Mouse (Mus musculus): ENCODE data around the gene Apobr.

Apobr gene

DNA sequence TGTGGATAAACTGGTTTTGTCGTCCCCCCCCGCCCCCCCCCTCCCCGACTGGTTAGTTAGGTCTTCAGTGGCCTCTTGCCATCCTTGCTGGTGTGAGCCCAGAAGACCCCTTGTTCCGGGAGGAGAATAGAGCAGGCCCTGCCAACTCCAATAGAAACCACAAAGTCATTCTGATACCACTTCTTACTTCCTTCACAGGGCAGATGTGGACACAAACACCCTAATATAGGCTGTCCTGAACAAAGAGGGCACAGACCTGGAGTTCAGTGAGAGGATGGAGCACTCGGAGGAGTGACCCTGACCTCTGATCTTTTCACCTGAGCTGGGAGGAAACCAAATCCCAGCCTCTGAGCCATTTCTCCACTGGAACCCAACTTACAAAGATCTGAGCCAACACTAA, 17.2 kb downstream of the Apobr start:
- DNase-seq: no peak

GRCm38 (mm10) chr7:126602650-126603049, 17.9 kb downstream of the Apobr start:
- DNase-seq: no peak

- no peak for DNase-seq
Measured at GRCm38 (mm10) chr7:126606611-126607010, 21.9 kb downstream of the Apobr start.

GRCm38 (mm10) chr7:126607064-126607463, 22.3 kb downstream of the Apobr start:
- DNase-seq: no peak

GRCm38 (mm10) chr7:126607796-126608195, 23.1 kb downstream of the Apobr start:
- no peak for DNase-seq

DNA sequence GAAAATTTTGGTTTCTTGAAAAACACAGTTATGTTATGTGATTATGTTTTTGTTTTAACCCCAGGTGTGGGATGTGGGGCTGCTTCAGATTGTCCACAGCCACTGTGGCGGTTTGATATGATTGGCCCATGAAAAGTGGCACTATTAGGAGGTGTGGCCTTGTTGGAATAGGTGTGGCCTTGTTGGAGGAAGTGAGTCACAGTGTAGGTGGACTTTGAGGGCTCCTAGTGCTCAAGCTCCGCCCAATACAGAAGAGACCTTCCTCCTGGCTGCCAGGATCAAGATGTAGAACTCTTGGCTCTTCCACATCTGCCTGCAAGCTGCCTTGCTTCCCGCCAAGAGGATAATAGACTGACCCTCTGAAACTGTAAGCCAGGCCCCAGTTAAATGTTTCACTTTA, 28.0 kb downstream of the Apobr start:
- DNase-seq: no peak

GRCm38 (mm10) chr7:126616707-126617106, 32.0 kb downstream of the Apobr start:
- DNase-seq: no peak

GRCm38 (mm10) chr7:126619559-126620275, 35.0 kb downstream of the Apobr start:
- DNase-seq: no peak

- no peak for DNase-seq
Measured at GRCm38 (mm10) chr7:126621452-126622359, 37.0 kb downstream of the Apobr start.

- no peak for DNase-seq
Measured at GRCm38 (mm10) chr7:126623381-126623780, 38.6 kb downstream of the Apobr start.

GRCm38 (mm10) chr7:126624774-126625173, 40.0 kb downstream of the Apobr start:
- DNase-seq: no peak

DNA sequence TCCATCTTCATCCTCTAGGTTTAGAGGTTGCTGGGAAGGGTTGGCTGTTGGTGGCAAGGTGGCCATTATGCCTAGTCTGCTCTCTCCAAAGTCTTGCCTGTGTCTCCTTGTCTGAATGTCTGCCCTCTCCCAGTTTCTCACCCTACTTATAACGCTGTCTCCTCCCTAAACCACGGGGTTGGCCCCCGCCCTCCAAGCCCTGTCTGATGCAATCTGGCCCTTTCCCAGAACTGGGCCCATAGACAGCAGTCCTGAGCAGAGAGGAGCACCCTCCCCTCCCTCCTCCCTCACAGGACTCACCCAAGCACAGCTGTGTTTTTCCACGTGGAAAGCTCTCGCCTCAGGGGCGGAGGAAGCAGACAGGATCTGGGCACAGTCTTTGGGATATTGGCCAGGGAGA, 40.6 kb downstream of the Apobr start:
- DNase-seq: no peak

- no peak for DNase-seq
Measured at GRCm38 (mm10) chr7:126625807-126626600, 41.3 kb downstream of the Apobr start.

DNA sequence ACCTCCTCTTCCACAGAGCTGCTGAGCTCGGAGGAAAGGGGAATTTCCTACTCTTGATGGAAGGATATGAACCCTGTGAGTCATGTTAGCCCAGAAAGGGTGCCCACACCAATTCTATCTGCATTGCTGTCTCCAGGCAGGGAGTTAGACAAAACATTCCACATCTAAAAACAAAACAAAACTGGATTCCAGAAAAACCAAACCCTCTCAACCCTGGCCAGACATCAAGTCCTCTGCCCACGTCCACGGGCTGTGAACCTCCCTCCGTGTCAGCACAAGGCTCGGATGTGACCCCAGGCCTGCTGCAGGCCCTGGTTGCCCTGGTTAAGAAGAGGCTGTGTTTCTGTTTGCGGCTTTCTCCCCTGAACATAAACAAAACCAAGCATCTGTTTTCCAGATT, 43.4 kb downstream of the Apobr start:
- no peak for DNase-seq

DNA sequence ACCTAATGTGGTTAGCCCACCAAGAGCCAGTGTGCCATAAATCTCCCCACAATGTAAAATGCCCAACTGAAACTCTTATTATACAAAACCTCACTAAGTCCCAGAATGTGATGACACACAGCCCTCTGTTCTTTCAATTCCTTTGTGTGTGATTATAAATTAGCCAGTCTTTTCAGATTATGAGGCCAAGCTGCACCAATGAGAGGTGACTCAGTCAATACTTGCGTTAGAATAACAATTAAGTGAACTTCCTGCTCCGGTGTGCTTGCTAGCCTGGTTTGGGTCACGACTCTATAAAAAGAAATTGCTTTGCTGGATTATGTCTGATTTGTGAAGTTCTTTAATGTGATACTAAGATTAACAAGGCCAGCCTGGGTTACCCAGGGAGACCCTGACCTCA, 45.2 kb downstream of the Apobr start:
- DNase-seq: no peak

- DNase-seq: no peak
Measured at GRCm38 (mm10) chr7:126630824-126631518, 46.2 kb downstream of the Apobr start, which contains the start of gene Nupr1. Gene Nupr1, minus strand, starts transcription at chr7:126630861.

DNA sequence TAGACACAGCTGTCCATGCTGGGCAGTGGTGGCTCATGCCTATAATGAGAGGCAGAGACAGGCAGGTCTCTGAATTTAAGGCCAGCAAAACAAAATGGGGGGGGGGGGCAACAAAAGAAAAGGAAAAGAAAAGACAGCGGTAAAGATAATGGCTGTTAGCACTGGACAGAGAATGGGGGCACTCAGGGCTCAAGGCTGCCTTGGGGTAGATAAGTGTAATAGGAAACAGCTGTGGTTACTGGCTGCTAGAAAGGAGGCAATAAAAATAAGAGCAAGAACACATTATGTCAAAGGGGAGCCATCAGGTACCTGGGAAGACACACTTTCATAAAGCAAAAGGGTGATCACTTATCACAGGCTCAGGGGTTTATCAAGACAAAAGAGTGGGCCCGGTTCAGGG, 47.7 kb downstream of the Apobr start:
- DNase-seq: no peak

GRCm38 (mm10) chr7:126635375-126635774, 50.6 kb downstream of the Apobr start:
- no peak for DNase-seq

GRCm38 (mm10) chr7:126636733-126637520, 52.2 kb downstream of the Apobr start:
- no peak for DNase-seq

Measured in cerebellum, adult 9-10 months (tissue).